Mouse (Mus musculus) spleen, postnatal 14 days (tissue): ENCODE measurements around the gene Sh3bp2.

Experiments
- DNase-seq, 2 experiments: peaks; one replicate each; pipeline ENCODE4 v3.0.0; 2021 to 2022; ENCODE audit warnings: low spot score in 2 of 2

Gene Sh3bp2

DNA sequence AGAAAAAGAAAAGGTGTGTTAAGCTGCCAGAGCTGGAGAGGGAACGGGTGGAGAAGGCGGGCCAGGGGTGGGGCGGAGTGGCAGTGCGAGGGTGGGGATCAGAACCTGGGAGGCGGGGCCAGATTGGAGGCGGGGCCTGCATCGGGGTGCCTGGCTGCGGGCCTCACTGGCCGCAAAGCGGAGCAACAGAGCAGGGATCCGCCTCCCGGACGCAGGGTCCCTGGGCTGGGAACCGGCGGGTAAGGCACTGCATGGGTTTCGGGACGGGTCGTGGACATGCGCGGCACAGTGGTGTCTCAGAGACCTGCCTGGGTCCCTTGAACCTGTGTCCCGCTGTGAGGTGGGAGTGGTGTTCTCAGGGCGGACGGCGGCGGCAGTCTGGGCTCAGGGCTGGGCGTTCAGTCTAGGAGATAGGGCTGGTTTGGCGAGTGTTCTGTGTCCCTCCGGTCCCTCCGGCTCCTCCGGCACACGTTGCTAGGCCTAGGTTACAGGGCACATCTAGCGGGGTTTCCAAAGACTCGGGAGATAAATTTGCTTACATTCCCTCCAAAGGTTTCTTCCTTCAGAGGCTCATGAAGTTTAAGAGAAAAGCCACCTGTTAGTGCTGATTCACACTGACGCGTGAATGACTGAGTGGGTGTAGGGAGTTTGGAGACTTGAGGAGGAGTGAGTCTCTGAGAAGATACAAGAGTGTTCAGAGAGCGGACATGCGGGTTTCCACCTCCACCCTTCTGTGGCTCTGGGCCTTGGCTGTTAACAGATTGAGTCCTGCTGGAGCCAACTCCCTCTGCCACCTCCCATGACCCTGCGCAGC lies at the start of gene Sh3bp2:
Gene Sh3bp2 (plus strand): TSS at position 176 of the 814 bp plus-strand sequence.
- DNase-seq = peak; percentile 98 to 99

- DNase-seq = no peak
Observed at GRCm38 (mm10) chr5:34480926-34481325, 44.7 kb upstream of the Sh3bp2 start.

DNA sequence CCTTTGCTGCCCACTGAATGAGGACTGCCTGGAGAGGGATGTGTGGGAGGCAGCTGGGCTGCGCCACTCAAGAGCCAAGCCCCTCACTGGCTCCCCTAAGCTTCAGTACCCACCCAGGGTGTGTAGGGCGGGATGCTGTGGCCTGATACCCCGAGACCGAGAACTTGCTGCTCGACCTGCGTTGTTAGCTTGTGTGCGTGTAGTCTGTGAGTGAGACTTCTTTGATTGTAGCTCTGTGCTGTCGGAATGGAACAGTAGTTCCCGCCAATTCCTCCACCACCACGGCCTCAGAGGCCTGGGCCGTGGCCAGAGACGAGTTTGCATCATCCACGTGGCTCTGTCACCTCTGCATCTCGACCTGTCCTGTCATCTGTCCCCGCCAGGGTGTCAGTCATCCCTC lies 39.9 kb upstream of the Sh3bp2 start:
- DNase-seq = no peak

- no peak for DNase-seq
Observed at GRCm38 (mm10) chr5:34487320-34488090, 38.1 kb upstream of the Sh3bp2 start.

DNA sequence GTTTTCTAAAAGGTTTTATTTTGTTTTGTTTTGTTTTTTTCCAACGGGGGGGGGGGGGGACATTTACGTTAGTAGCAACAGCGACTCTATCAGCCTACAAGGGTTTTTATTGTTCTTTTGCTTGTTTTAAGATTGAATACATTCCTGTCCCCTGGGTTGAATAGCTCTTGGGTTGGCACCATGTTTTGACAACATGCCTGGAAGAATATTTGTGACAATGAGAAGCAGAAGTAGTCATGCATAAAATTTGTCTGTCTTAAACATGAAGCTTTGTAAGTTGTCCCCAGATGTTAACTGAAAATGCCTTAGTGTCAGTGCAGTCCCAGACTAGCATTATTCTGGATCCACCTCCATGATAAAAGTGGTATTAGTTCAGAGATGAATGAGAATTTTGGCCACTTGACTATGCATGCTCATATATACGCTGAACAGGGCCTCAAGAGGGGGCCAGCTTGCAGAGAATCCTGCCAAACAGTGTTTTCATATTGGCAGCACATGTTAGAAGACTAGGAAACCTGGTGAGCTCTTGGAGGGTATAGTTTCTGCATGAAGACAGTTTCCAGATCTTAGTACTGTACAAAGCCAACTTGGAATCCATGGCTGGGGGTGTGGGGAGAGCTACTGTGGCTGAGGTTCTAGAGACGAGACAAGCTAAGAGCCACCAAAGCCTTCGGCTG lies 36.8 kb upstream of the Sh3bp2 start:
- DNase-seq = no peak

DNA sequence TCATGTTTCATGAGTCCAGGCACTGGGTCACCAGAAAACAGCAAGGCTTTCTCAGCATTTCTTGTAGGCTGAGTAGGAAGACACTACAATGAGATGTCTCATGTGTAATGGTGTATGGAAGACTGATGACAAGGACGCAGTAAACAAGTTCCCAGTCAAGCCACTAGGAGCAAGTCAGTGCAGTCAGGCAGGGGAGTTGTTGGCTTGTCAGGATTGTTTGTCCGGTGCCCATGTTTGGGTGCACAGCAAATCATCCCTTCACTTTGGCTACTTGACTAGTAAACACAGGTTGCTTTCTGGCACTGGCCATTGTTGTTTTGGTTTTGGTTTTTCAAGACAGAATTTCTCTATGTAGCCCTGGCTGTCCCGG lies 36.2 kb upstream of the Sh3bp2 start:
- no peak for DNase-seq

GRCm38 (mm10) chr5:34496745-34497144 lies 28.9 kb upstream of the Sh3bp2 start:
- no peak for DNase-seq

GRCm38 (mm10) chr5:34500886-34501285 lies 24.8 kb upstream of the Sh3bp2 start:
- DNase-seq = no peak

DNA sequence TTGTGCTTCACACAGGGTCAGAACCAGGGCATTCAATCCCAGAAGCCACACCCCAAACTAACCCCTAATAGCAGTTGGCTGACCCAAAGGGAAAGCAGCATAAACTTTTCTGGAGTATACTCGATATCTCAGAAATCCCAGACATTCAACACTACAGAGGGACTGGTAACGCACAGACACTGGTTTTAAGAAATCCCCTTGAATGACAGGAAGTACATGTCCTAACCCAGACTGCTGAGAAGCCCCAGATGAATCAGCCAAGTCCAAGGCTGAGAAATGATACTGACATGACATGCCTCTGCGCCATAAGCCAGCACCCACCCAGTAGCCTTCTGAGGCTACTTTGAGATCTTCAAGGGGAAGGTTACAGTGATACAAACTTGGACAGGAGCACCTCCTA lies 24.1 kb upstream of the Sh3bp2 start:
- no peak for DNase-seq

DNA sequence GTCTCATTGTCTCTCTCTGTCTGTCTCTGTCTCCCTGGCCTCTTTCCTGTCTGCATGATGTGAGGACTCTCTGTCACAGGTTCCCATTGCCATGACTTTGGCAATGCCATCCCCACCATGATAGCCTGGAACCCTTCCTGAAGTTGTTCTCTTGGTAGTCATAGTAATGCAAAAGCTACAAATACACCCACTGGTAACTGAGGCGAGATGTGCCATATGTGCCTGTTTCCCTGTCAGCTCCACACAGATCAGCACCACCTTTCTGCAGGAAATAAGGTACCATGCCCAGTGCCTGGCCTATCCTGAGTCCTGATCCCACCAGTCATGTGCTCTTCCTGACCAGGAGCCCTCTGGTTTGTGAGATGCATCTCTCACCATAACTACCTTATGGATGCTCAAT lies 23.2 kb upstream of the Sh3bp2 start:
- DNase-seq = no peak

DNA sequence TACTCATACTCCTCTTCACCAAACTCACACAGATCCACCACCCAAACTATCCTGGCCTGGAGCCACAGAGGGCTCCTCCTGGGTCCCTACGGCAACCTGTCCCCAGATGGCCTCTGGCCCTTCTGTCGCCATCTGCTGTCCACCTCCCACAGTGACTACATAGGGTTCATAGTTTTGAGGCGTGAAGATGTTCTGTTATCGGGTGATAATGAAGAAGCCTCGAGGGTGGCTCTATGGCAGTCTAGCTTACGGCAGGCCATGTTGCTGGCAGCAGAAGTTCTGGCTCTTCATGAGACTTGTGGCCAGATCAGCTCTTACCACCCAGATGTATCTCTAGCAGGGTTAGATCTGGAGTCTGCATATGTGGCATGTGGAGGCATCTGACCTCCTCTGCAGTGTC lies 22.8 kb upstream of the Sh3bp2 start:
- DNase-seq = no peak

- no peak for DNase-seq
Observed at GRCm38 (mm10) chr5:34512486-34512885, 13.2 kb upstream of the Sh3bp2 start.

GRCm38 (mm10) chr5:34513466-34514217 lies 12.0 kb upstream of the Sh3bp2 start, which contains the start of gene Tnip2:
Gene Tnip2 (minus strand): TSS chr5:34513991.
- DNase-seq = peak; percentile 94 to 95

DNA sequence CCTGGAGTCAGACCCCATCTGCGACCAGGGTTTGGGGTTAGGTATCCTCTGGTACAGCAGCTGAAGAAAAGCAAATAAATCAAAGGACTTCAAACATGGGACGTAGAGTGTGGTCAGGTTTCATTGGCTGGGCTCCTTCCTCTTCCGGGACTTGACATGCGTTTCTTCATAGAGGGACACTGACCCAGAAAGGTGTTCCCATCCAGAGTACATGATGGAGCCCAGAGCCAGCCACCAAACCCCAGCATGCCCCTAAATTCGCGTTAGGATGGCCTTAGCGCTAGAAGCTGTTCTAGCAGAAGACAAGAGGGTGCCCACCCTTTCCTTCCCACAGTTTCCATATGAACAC lies 11.4 kb upstream of the Sh3bp2 start:
- DNase-seq = no peak

DNA sequence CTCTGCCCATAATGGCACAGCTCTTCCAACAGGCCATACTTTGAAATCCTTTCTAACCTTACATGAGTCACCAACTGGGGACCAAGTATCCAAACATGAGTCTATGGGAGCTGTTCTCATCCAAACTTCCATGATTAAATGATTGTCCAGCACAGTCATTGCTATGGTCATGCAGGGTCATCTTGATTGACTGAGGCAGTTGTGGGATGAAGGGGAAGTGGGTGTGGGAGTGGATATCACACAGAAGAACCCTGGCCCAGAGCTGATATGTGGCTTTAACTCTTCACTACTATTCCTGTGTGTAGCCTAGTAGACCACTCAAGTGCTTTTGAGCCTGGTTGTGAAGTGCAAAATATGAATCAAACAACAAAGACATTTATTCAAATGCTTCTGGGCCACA lies 10.5 kb upstream of the Sh3bp2 start:
- DNase-seq = no peak

DNA sequence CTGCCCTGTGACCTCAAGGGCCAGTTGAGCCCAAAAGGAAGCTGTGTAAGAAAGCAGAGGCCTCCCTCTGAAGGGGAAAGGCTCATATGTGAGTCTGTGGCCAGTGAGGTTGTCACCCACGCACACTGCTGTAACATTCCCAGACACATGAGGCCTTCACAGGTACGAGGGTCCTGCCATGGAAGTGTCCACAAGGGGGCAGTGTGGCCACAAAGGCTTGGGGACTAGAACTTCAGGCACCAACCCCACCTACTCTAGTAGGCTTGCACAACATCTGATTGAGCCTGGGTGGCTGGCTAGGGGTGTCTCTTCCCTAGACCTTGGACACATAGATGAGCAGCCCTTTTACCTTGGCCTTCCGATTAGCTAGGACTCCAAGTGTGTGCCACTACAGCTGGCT lies 7.7 kb upstream of the Sh3bp2 start:
- DNase-seq = peak; percentile 75 to 86

- no peak for DNase-seq
Observed at GRCm38 (mm10) chr5:34519389-34519910, 6.2 kb upstream of the Sh3bp2 start.

- DNase-seq = no peak
Observed at GRCm38 (mm10) chr5:34520458-34521209, 5.0 kb upstream of the Sh3bp2 start.

- no peak for DNase-seq
Observed at GRCm38 (mm10) chr5:34521337-34521736, 4.3 kb upstream of the Sh3bp2 start.

- DNase-seq = no peak
Observed at GRCm38 (mm10) chr5:34523958-34524485, 1.6 kb upstream of the Sh3bp2 start.

GRCm38 (mm10) chr5:34524511-34524910 lies 1.1 kb upstream of the Sh3bp2 start:
- no peak for DNase-seq
